Mouse (Mus musculus): ENCODE results near the gene Cebpe. TPM values are rescaled to one million over a fixed set of nuclear protein-coding genes. Genes with fewer than 3 reads are reported as not detected.

The Cebpe gene
- polyA plus RNA-seq, 1 experiment from 2014 or later: 0.15 TPM

- H3K4me2 ChIP-seq (replicated peaks): no peak overlapping the region
- no peak overlapping the region for H3K4me3 ChIP-seq
- no peaks in the 10 kb centered on the region for H3K9me3 ChIP-seq
- H3K27me3 ChIP-seq (replicated peaks): no peaks in the 10 kb centered on the region
- H3K4me1 ChIP-seq: no peaks in the 10 kb centered on the region
- no peak overlapping the region for H3K9ac ChIP-seq
- no peak for ATAC-seq (ENCODE audit: low FRiP score, low read depth)
- no peaks in the 10 kb centered on the region for H3K36me3 ChIP-seq
- H3K27ac ChIP-seq: no peak overlapping the region
- 77% methylated on average over 10 of the region's 10 CpGs for WGBS
Observed at GRCm38 (mm10) chr14:54737634-54738033, 25.7 kb upstream of the Cebpe start.

- Histone ChIP-seq H3K4me2 (replicated peaks) (no peak overlapping the region), H3K4me1 (no peaks in the 10 kb centered on the region), H3K4me3 (no peak overlapping the region), H3K36me3 (no peaks in the 10 kb centered on the region), H3K9me3 (no peaks in the 10 kb centered on the region), H3K27me3 (replicated peaks) (no peaks in the 10 kb centered on the region), H3K9ac (no peak overlapping the region), H3K27ac (no peak overlapping the region)
- 78% methylated on average over 14 of the region's 14 CpGs for WGBS
- no peak for ATAC-seq (ENCODE audit: low FRiP score, low read depth)
Observed at GRCm38 (mm10) chr14:54736555-54737552, 24.9 kb upstream of the Cebpe start.

GRCm38 (mm10) chr14:54735221-54735620 lies 23.2 kb upstream of the Cebpe start:
- Histone ChIP-seq H3K36me3 (no peaks in the 10 kb centered on the region), H3K9me3 (no peaks in the 10 kb centered on the region), H3K4me2 (replicated peaks) (no peak overlapping the region), H3K27ac (no peak overlapping the region), H3K9ac (no peak overlapping the region), H3K4me3 (no peak overlapping the region), H3K4me1 (no peaks in the 10 kb centered on the region), H3K27me3 (replicated peaks) (no peaks in the 10 kb centered on the region)
- no peak for ATAC-seq (ENCODE audit: low FRiP score, low read depth)
- WGBS: 85% methylated on average over 4 of the region's 4 CpGs

- no peaks in the 10 kb centered on the region for H3K36me3 ChIP-seq
- no peaks in the 10 kb centered on the region for H3K4me1 ChIP-seq
- 74% methylated on average over 4 of the region's 4 CpGs for WGBS
- no peaks in the 10 kb centered on the region for H3K9me3 ChIP-seq
- no peak for ATAC-seq (ENCODE audit: low FRiP score, low read depth)
- H3K4me2 ChIP-seq (replicated peaks): no peak overlapping the region
- H3K27ac ChIP-seq: no peak overlapping the region
- H3K4me3 ChIP-seq: no peak overlapping the region
- H3K27me3 ChIP-seq (replicated peaks): no peaks in the 10 kb centered on the region
- no peak overlapping the region for H3K9ac ChIP-seq
Observed at GRCm38 (mm10) chr14:54734004-54734403, 22.0 kb upstream of the Cebpe start.

- ATAC-seq (ENCODE audit: low FRiP score, low read depth): no peak
- Histone ChIP-seq H3K27ac (no peak overlapping the region), H3K9ac (no peak overlapping the region), H3K27me3 (replicated peaks) (no peaks in the 10 kb centered on the region), H3K9me3 (no peaks in the 10 kb centered on the region), H3K36me3 (no peaks in the 10 kb centered on the region), H3K4me3 (no peak overlapping the region), H3K4me2 (replicated peaks) (no peak overlapping the region), H3K4me1 (no peaks in the 10 kb centered on the region)
- WGBS: 89% methylated on average over 8 of the region's 8 CpGs
Observed at GRCm38 (mm10) chr14:54732206-54732605, 20.2 kb upstream of the Cebpe start.

- H3K36me3 ChIP-seq: no peaks in the 10 kb centered on the region
- no peak for ATAC-seq (ENCODE audit: low FRiP score, low read depth)
- H3K4me3 ChIP-seq: no peak overlapping the region
Observed at GRCm38 (mm10) chr14:54730305-54730704, 18.3 kb upstream of the Cebpe start.

GRCm38 (mm10) chr14:54728823-54729653 lies 17.1 kb upstream of the Cebpe start:
- 73% methylated on average over 13 of the region's 13 CpGs for WGBS
- Histone ChIP-seq H3K4me1 (no peaks in the 10 kb centered on the region), H3K9ac (no peak overlapping the region), H3K27ac (no peak overlapping the region), H3K9me3 (no peaks in the 10 kb centered on the region), H3K4me2 (replicated peaks) (no peak overlapping the region), H3K36me3 (no peaks in the 10 kb centered on the region), H3K4me3 (no peak overlapping the region), H3K27me3 (replicated peaks) (no peaks in the 10 kb centered on the region)
- no peak for ATAC-seq (ENCODE audit: low FRiP score, low read depth)

More at GRCm38 (mm10) chr14:54730305-54730704, 18.3 kb upstream of the Cebpe start:
- no peaks in the 10 kb centered on the region for H3K9me3 ChIP-seq
- no peak overlapping the region for H3K9ac ChIP-seq
- no peak overlapping the region for H3K4me2 ChIP-seq (replicated peaks)
- no peaks in the 10 kb centered on the region for H3K4me1 ChIP-seq
- 93% methylated on average over 6 of the region's 6 CpGs for WGBS
- no peaks in the 10 kb centered on the region for H3K27me3 ChIP-seq (replicated peaks)
- no peak overlapping the region for H3K27ac ChIP-seq

GRCm38 (mm10) chr14:54727565-54727964 lies 15.6 kb upstream of the Cebpe start:
- no peaks in the 10 kb centered on the region for H3K27me3 ChIP-seq (replicated peaks)
- ATAC-seq (ENCODE audit: low FRiP score, low read depth): no peak
- H3K27ac ChIP-seq: no peak overlapping the region
- no peak overlapping the region for H3K9ac ChIP-seq
- 77% methylated on average over 5 of the region's 5 CpGs for WGBS
- H3K9me3 ChIP-seq: no peaks in the 10 kb centered on the region
- H3K36me3 ChIP-seq: no peaks in the 10 kb centered on the region
- H3K4me1 ChIP-seq: no peaks in the 10 kb centered on the region
- no peak overlapping the region for H3K4me3 ChIP-seq
- no peak overlapping the region for H3K4me2 ChIP-seq (replicated peaks)

GRCm38 (mm10) chr14:54724049-54724448 lies 12.1 kb upstream of the Cebpe start:
- Histone ChIP-seq H3K9me3 (no peaks in the 10 kb centered on the region), H3K27ac (no peak overlapping the region), H3K4me3 (no peak overlapping the region), H3K4me2 (replicated peaks) (no peak overlapping the region), H3K36me3 (no peaks in the 10 kb centered on the region), H3K4me1 (no peaks in the 10 kb centered on the region), H3K9ac (no peak overlapping the region), H3K27me3 (replicated peaks) (no peaks in the 10 kb centered on the region)
- 88% methylated on average over 6 of the region's 6 CpGs for WGBS
- ATAC-seq (ENCODE audit: low FRiP score, low read depth): no peak

- no peak overlapping the region for H3K4me3 ChIP-seq
- H3K36me3 ChIP-seq: no peaks in the 10 kb centered on the region
- 84% methylated on average over 10 of the region's 10 CpGs for WGBS
- no peak overlapping the region for H3K27ac ChIP-seq
- no peak overlapping the region for H3K4me2 ChIP-seq (replicated peaks)
- H3K9ac ChIP-seq: no peak overlapping the region
- H3K9me3 ChIP-seq: no peaks in the 10 kb centered on the region
- no peaks in the 10 kb centered on the region for H3K27me3 ChIP-seq (replicated peaks)
- no peak for ATAC-seq (ENCODE audit: low FRiP score, low read depth)
- no peaks in the 10 kb centered on the region for H3K4me1 ChIP-seq
Observed at GRCm38 (mm10) chr14:54721711-54722110, 9.7 kb upstream of the Cebpe start.

GRCm38 (mm10) chr14:54720654-54721350 lies 8.8 kb upstream of the Cebpe start:
- Histone ChIP-seq H3K4me3 (no peak overlapping the region), H3K4me2 (replicated peaks) (no peak overlapping the region), H3K9me3 (no peaks in the 10 kb centered on the region), H3K9ac (no peak overlapping the region), H3K27me3 (replicated peaks) (no peaks in the 10 kb centered on the region), H3K36me3 (no peaks in the 10 kb centered on the region), H3K4me1 (no peaks in the 10 kb centered on the region), H3K27ac (no peak overlapping the region)
- 87% methylated on average over 7 of the region's 7 CpGs for WGBS
- no peak for ATAC-seq (ENCODE audit: low FRiP score, low read depth)

- H3K9me3 ChIP-seq: no peaks in the 10 kb centered on the region
- no peak overlapping the region for H3K4me3 ChIP-seq
- H3K4me2 ChIP-seq (replicated peaks): no peak overlapping the region
- 0 out of 2 replicates have a peak, but pooled peaks cover under 1% of the 10 kb centered on the region for H3K4me1 ChIP-seq
- no peak for ATAC-seq (ENCODE audit: low FRiP score, low read depth)
- H3K27me3 ChIP-seq (replicated peaks): no peaks in the 10 kb centered on the region
- H3K36me3 ChIP-seq: no peaks in the 10 kb centered on the region
- H3K27ac ChIP-seq: no peak overlapping the region
- no peak overlapping the region for H3K9ac ChIP-seq
- WGBS: 91% methylated on average over 11 of the region's 11 CpGs
Observed at GRCm38 (mm10) chr14:54720041-54720440, 8.1 kb upstream of the Cebpe start.

All from neural tube, embryonic 12.5 days (tissue).